Mouse (Mus musculus): ENCODE results near the gene Prepl.

DNA sequence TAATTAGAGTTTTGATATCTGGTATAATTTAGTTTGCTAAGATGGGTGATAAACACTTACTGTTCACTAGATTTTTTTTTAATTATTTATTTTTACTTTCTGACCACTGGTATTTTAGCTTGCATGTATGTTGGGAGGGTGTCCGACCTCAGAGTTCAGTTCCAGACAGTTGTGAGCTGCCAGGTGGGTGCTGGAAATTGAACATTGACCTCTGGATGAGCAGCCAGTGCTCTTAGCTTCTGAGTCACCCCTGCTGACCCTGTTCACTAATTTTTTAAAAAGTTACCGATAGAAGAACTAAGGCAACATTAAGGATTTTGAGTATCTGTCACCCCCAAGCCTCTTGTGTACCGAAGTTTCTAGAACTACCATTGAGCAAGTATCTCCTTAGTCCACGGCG lies 41.7 kb downstream of the Prepl start:
- no peak for TF ChIP-seq CTCF (IDR thresholded peaks at IDR 0.05; ENCODE audit: low read depth)
- no peak for TF ChIP-seq EP300 (optimal IDR thresholded peaks at IDR 0.05)

Measured in stomach, postnatal 0 days (tissue).